Mouse (Mus musculus) thymus, adult 2 months (tissue): ENCODE measurements around the gene Uba52.

Experiments used
- CTCF ChIP-seq: fragments of 200-500 bp; IDR thresholded peaks from 2 replicates; pipeline ENCODE4 v1.5.1; 2012; ENCODE audit warnings: mild to moderate bottlenecking, control low read depth, low read length, moderate library complexity, borderline replicate concordance; ENCODE audit not compliant: control insufficient read depth, poor library complexity, insufficient read depth; ENCODE audit errors: extremely low read depth
- POLR2A ChIP-seq: fragments of 200-500 bp; IDR thresholded peaks from 2 replicates; pipeline ENCODE4 v1.6.1; 2012; ENCODE audit warnings: mild to moderate bottlenecking, low read length, control low read depth, moderate library complexity; ENCODE audit not compliant: control insufficient read depth, poor library complexity, insufficient read depth; ENCODE audit errors: extremely low read depth

DNA sequence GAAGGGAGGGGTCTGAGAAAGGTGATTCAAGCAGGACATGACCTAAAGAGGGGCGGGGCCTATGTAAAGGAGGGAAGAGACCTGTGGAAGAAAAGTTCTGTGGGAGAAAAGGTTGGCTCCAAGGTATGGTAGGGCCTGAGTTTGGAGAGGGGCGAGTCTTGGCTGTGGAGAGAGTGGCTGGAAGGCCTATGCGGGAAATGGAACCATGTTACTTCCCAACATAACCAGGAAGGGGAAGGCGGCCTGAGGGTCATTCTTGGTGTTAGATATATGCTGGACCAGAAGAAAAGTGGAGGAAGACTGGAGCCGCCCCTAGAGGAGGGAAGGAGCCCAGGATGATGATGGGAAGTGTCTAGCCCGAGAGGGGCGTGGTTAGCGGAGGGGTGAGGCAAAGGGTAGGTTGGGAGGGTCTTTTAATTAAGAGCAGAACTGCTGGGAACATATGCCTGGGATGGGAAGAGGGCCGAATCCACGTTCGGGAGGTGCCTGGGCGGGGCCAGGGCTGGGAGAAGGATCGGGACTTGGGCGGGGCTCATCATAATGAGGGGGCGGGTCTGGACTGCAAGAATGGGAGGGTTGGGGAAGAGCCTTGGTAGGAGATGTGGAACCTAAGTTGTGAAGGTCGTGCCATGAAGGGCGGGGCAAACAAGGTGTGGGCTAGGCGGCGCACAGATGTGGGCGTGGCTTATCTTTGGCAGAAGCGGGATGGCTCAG is 33.2 kb downstream of the Uba52 start:
- TF ChIP-seq POLR2A (no peak), CTCF (no peak)
